Mouse (Mus musculus): ENCODE measurements at regions not wholly inside any gene's neighbourhood (a gene's known extent, or its start where the extent isn't known, plus 50 kb on each side); places are given as distances from the start of the nearest gene placed in this dataset.

DNA sequence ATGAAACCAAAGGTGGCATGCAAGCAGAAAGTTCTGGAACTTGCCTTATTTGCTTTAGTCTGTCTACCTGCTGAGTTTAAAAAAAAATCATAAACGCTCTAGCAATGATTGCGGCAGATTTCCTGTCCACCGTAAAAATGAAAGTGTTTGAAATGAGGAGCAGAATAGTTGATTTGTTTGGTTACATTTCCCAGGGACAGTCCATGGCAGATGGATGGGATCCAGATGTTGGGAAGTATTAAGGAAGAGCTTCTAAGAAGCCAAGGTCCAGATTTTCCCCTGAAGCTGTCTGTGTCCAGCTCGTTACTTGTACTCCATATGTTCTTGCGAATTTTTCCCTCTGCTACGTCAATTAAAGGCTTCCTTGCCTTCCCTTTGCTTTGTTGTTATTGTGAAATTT lies 534.2 kb downstream of the Slc4a3 start:
- TF ChIP-seq CTCF (IDR thresholded peaks at IDR 0.05; ENCODE audit: control insufficient read depth, insufficient read depth, insufficient read length): no peak
- TF ChIP-seq MAX (IDR thresholded peaks at IDR 0.05): no peak
- no peak for TF ChIP-seq USF1 (IDR thresholded peaks at IDR 0.05; ENCODE audit: low read depth)
- TF ChIP-seq MYOD1 (IDR thresholded peaks at IDR 0.05; ENCODE audit: control insufficient read depth, insufficient read length, low read depth): no peak
- TF ChIP-seq MYOG (IDR thresholded peaks at IDR 0.05; ENCODE audit: control insufficient read depth, extremely low read depth, insufficient read length): no peak

Measured in C2C12 (cell line).